Mouse (Mus musculus): ENCODE measurements around the gene Nlrp14.
"Not testable (repeated sequence)": the region's sequence is repeated elsewhere in the genome, so short reads cannot be mapped to it uniquely, and the experiment has no call there.

Gene Nlrp14

DNA sequence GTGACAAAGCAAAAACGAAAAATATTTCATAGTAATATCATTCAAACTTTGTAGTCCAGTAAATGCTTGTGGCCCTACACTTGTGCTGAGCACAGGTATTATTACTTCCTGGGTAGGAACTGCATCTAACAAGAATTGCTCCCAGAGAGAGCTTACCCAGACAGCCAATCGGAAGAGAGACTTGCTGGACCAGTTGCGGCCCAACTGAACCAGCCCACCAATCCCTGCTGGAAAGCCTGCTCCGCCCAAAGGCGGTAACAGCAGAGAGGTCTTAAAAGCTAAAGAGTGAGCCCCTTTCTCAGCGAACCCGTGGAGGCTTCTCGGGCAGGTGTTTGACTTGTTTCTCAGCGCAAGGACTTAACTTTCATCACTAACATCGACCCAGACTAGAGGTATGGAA lies at the start of gene Nlrp14:
Nlrp14 (plus strand) TSS at position 301 of the 400 bp plus-strand sequence.
- no peak for DNase-seq (ENCODE audit: low read depth, low spot score)

DNA sequence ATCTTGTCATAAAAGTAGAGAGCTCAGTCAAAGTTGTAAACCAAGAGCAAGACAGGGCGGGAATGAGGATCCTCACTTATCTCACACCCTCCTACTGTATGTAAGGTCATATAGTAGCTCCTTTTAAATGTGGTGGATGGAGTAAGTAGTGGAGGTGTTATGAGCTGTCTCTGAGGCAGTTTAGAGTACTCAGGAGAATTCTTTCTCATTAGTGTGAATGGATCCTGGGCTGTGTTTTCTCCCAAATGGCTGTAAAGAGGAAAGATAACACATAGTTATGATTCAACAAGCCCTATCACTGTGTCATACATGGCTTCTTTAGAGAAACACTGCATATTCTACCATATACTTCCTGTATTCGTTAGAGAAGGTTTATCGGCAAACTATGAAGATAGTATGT lies 35.8 kb upstream of the Nlrp14 start, which contains the start of gene Olfr715:
Olfr715 (minus strand) TSS at position 101 of the 400 bp plus-strand sequence.
- DNase-seq (ENCODE audit: low read depth, low spot score) = not testable (repeated sequence)

- not testable (repeated sequence) for DNase-seq (ENCODE audit: low read depth, low spot score)
Observed at GRCm38 (mm10) chr7:107138027-107138426, 28.8 kb upstream of the Nlrp14 start, which contains the start of gene Olfr716. Gene Olfr716, plus strand, starts transcription at chr7:107138327.

DNA sequence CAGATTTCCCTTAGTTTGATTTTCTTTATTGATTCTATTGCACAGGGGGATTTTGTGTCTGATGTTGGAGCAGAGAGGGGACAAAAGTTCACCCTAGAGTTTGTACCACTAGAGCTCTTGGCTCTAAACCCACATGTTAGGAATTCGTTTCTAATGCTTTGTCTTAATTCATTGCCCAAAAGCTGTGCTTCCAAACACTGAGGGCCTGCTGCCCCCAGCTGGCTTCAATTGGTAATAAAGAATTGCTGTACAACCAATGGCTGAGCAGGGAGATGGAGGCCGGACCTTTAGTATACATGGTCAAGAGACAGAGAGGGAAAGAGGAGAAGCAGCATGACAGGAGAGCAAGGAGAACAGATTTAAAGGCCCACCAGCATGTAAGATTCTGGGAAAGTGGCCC lies 13.6 kb downstream of the Nlrp14 start:
- DNase-seq (ENCODE audit: low read depth, low spot score) = no peak

GRCm38 (mm10) chr7:107201817-107202216 lies 35.0 kb downstream of the Nlrp14 start:
- no peak for DNase-seq (ENCODE audit: low read depth, low spot score)

DNA sequence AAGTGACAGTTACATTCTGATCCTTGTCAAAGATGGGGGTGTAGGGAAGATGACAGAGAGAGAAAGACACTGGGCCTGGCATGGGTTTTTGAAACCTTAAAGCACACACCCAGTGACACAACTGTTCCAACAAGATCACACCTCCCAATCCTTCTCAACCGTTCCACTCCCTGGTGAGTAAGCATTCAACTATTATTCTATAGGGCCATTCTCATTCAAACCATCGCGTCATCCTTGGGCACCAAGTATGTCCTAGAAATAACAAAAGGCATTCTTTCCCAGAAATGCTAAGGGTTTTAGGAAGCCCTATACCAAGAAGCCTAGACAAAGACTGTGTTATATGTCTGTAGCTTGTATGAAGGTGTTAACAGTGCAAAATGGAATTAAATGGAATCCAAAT lies 41.1 kb downstream of the Nlrp14 start:
- DNase-seq (ENCODE audit: low read depth, low spot score) = no peak

- no peak for DNase-seq (ENCODE audit: low read depth, low spot score)
Observed at GRCm38 (mm10) chr7:107209204-107209860, 42.5 kb downstream of the Nlrp14 start, which contains the start of gene Rbmxl2. Gene Rbmxl2, plus strand, starts transcription at chr7:107209445.

DNA sequence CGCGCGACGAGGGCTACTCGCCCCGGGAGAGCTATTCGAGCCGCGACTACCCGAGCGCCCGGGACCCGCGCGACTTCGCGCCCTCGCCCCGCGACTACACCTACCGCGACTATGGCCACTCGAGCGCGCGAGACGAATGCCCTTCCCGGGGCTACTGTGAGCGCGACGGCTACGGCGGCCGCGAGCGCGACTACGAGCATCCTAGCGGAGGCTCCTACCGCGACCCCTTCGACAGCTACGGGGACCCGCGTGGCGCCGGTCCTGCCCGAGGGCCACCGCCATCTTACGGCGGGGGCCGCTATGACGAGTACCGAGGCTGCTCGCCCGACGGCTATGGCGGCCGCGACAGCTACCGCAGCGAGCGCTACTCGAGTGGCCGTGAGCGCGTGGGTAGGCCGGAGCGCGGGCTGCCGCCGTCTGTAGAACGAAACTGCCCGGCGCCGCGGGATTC lies 43.4 kb downstream of the Nlrp14 start:
- DNase-seq (ENCODE audit: low read depth, low spot score) = no peak

GRCm38 (mm10) chr7:107215723-107216122 lies 48.9 kb downstream of the Nlrp14 start:
- DNase-seq (ENCODE audit: low read depth, low spot score) = no peak

- no peak for DNase-seq (ENCODE audit: low read depth, low spot score)
Observed at GRCm38 (mm10) chr7:107216845-107217244, 50.1 kb downstream of the Nlrp14 start.

GRCm38 (mm10) chr7:107236854-107237253 lies 70.1 kb downstream of the Nlrp14 start:
- no peak for DNase-seq (ENCODE audit: low read depth, low spot score)

DNA sequence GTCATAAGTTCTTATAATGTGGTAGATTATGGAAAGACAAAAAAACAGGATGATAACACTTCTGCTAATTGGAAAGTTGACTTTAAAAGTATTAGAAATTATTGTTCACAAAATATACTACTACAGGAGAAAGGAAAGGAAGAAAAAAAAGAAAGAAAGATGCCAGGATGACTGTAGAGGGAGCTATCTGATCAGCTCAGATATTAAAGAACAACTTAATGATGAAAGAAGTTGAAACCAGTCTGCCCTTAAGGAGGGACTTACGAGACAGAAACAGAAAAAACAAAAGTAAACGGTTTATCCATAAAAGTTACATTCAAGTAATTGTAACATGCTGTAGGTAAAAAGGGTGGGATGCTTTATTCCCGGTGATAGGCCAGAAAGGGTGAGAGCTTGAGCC lies 70.7 kb downstream of the Nlrp14 start:
- DNase-seq (ENCODE audit: low read depth, low spot score) = no peak

- DNase-seq (ENCODE audit: low read depth, low spot score) = no peak
Observed at GRCm38 (mm10) chr7:107241371-107241883, 74.6 kb downstream of the Nlrp14 start.

All from skeletal muscle tissue, adult 2 months (tissue).